Mouse (Mus musculus) ES-Bruce4 (cell line): ENCODE results near the gene Clcn7. TPM values are rescaled to one million over a fixed set of nuclear protein-coding genes. Genes with fewer than 3 reads are reported as not detected.

Experiments used
- H3K27ac ChIP-seq: 2 replicates; pipeline ENCODE4 v1.5.1; 2012; ENCODE audit warnings: low read length, inconsistent platforms; ENCODE audit not compliant: insufficient read depth
- H3K27me3 ChIP-seq: 2 replicates; pipeline ENCODE4 v1.6.1; 2012; ENCODE audit warnings: mild to moderate bottlenecking, low read length, inconsistent platforms; ENCODE audit not compliant: control insufficient read depth, poor library complexity, insufficient read depth, severe bottlenecking
- H3K36me3 ChIP-seq: 2 replicates; pipeline ENCODE4 v1.6.1; 2012; ENCODE audit warnings: inconsistent platforms, mild to moderate bottlenecking, low read length, moderate library complexity; ENCODE audit not compliant: control insufficient read depth, poor library complexity, insufficient read depth, severe bottlenecking
- H3K4me1 ChIP-seq: one replicate; pipeline ENCODE4 v1.8.1; 2011; ENCODE audit warnings: low read length; ENCODE audit not compliant: control insufficient read depth, insufficient read depth
- H3K4me3 ChIP-seq: 2 replicates; pipeline ENCODE4 v1.5.1; 2011; ENCODE audit warnings: low read depth, mild to moderate bottlenecking, low read length
- H3K9ac ChIP-seq: 2 replicates; pipeline ENCODE4 v1.6.1; 2012; ENCODE audit warnings: low read depth, mild to moderate bottlenecking, inconsistent platforms; ENCODE audit not compliant: poor library complexity, severe bottlenecking
- H3K9me3 ChIP-seq: replicated peaks from 2 replicates; pipeline ENCODE4 v1.6.1; 2012; ENCODE audit warnings: mild to moderate bottlenecking, low read length, inconsistent platforms; ENCODE audit not compliant: control insufficient read depth, poor library complexity, insufficient read depth, severe bottlenecking
- CTCF ChIP-seq: IDR thresholded peaks from one replicate; pipeline ENCODE4 v1.8.1; 2011; ENCODE audit warnings: low read depth, low read length
- EP300 ChIP-seq: IDR thresholded peaks from 2 replicates; pipeline ENCODE4 v1.6.1; 2011; ENCODE audit warnings: low read depth, low read length; ENCODE audit not compliant: insufficient read depth
- POLR2A ChIP-seq: IDR thresholded peaks from one replicate; pipeline ENCODE4 v1.8.1; 2011; ENCODE audit warnings: low read length; ENCODE audit not compliant: insufficient read depth
- polyA plus RNA-seq: library from polyadenylated mRNA; stranded (reverse); fragments of >200 nt; gene quantifications from 2 replicates; pipeline ENCODE4 v1.2.4, GENCODE M21; 2011; ENCODE audit warnings: low read depth; ENCODE audit not compliant: missing spikeins, insufficient read depth, insufficient read length

Clcn7 gene
- polyA plus RNA-seq, 1 experiment: 16.0 TPM

- no peaks in the 10 kb centered on the region for H3K4me1 ChIP-seq
- H3K27ac ChIP-seq: no peak overlapping the region
- no peaks in the 10 kb centered on the region for H3K27me3 ChIP-seq
- TF ChIP-seq CTCF (no peak), POLR2A (no peak), EP300 (no peak)
- H3K9ac ChIP-seq: no peak overlapping the region
- no peak overlapping the region for H3K4me3 ChIP-seq
- no peaks in the 10 kb centered on the region for H3K36me3 ChIP-seq
- H3K9me3 ChIP-seq: no peaks in the 10 kb centered on the region
Measured at GRCm38 (mm10) chr17:25165970-25166671, 32.9 kb downstream of the Clcn7 start.

GRCm38 (mm10) chr17:25169706-25170105, 36.5 kb downstream of the Clcn7 start:
- Histone ChIP-seq H3K36me3 (no peaks in the 10 kb centered on the region), H3K4me1 (peaks cover 2% of the 10 kb centered on the region), H3K4me3 (no peak overlapping the region), H3K27ac (no peak overlapping the region), H3K9me3 (no peaks in the 10 kb centered on the region), H3K27me3 (no peaks in the 10 kb centered on the region), H3K9ac (no peak overlapping the region)
- TF ChIP-seq CTCF: no peak
- TF ChIP-seq EP300: no peak
- TF ChIP-seq POLR2A: no peak

GRCm38 (mm10) chr17:25172558-25172957, 39.4 kb downstream of the Clcn7 start:
- Histone ChIP-seq H3K9ac (no peak overlapping the region), H3K4me1 (peaks cover 2% of the 10 kb centered on the region), H3K9me3 (no peaks in the 10 kb centered on the region), H3K27ac (no peak overlapping the region), H3K27me3 (no peaks in the 10 kb centered on the region), H3K36me3 (no peaks in the 10 kb centered on the region), H3K4me3 (no peak overlapping the region)
- TF ChIP-seq EP300 (no peak), CTCF (no peak), POLR2A (no peak)

GRCm38 (mm10) chr17:25175411-25175810, 42.2 kb downstream of the Clcn7 start, which contains the start of gene Gm38655:
Gm38655 (minus strand) TSS chr17:25175471.
- no peak within 1 kb of the TSS for H3K27ac ChIP-seq
- no peaks in the 10 kb centered on the region for H3K9me3 ChIP-seq
- H3K36me3 ChIP-seq: no peaks in the 10 kb centered on the region
- H3K9ac ChIP-seq: no peak within 1 kb of the TSS
- H3K4me1 ChIP-seq: peaks cover 2% of the 10 kb centered on the region
- H3K4me3 ChIP-seq: no peak within 1 kb of the TSS
- H3K27me3 ChIP-seq: no peaks in the 10 kb centered on the region
- no peak for TF ChIP-seq POLR2A
- TF ChIP-seq EP300: no peak
- TF ChIP-seq CTCF: no peak

GRCm38 (mm10) chr17:25183232-25183631, 50.0 kb downstream of the Clcn7 start:
- no peaks in the 10 kb centered on the region for H3K9me3 ChIP-seq
- TF ChIP-seq POLR2A: no peak
- TF ChIP-seq CTCF: no peak
- no peak for TF ChIP-seq EP300
- H3K9ac ChIP-seq: no peak overlapping the region
- H3K27me3 ChIP-seq: no peaks in the 10 kb centered on the region
- H3K4me3 ChIP-seq: no peak overlapping the region
- 0 out of 2 replicates have a peak, but pooled peaks cover 3% of the 10 kb centered on the region for H3K36me3 ChIP-seq
- no peaks in the 10 kb centered on the region for H3K4me1 ChIP-seq
- no peak overlapping the region for H3K27ac ChIP-seq

- Histone ChIP-seq H3K9me3 (no peaks in the 10 kb centered on the region), H3K4me3 (peak within 1 kb of the TSS; percentile 87), H3K27me3 (no peaks in the 10 kb centered on the region), H3K27ac (peak within 1 kb of the TSS; percentile 35), H3K4me1 (no peaks in the 10 kb centered on the region), H3K9ac (peak within 1 kb of the TSS; percentile 78), H3K36me3 (0 out of 2 replicates have a peak, but pooled peaks cover 3% of the 10 kb centered on the region)
- TF ChIP-seq POLR2A (peak; percentile 82), CTCF (no peak), EP300 (peak; percentile 79; the same call in 1 of the 2 replicates)
Measured at GRCm38 (mm10) chr17:25184129-25184691, 51.0 kb downstream of the Clcn7 start, which contains the start of gene BC003965. BC003965 (plus strand) TSS chr17:25184554.
